Mouse (Mus musculus) left cerebral cortex, postnatal 14 days (tissue): ENCODE measurements around the gene Brpf1. TPM values are rescaled to one million over a fixed set of nuclear protein-coding genes. Genes with fewer than 3 reads are reported as not detected.

Source experiments
- DNase-seq, 2 experiments: peaks; one replicate each; pipeline ENCODE4 v3.0.0; 2021 to 2022; ENCODE audit warnings: low spot score in 2 of 2, mixed read lengths in 1 of 2
- intact Hi-C: fragments of 180-260 bp; cut with DNase I; formaldehyde crosslinking; loops from one replicate; pipeline ENCODE4 v1.15.1; 2025
- long read RNA-seq, 2 experiments: library from polyadenylated mRNA; stranded (forward); transcript quantifications; one replicate each; pipeline ENCODE4 v2.0.0; 2021
- total RNA-seq, 2 experiments: library from RNA; stranded (reverse); gene quantifications; 2 replicates each; pipeline ENCODE4 v1.2.3; 2021

The Brpf1 gene
- total RNA-seq: 10 to 100 TPM; 25.7 to 26.9 TPM
- long read RNA-seq, experiment 1, full-length matches to known transcripts: 5 of 17 reads
- long read RNA-seq, experiment 1, partial matches to known transcripts: 9 of 17 reads
- long read RNA-seq, experiment 1, other reads (novel, unspliced or antisense): 3 of 17 reads
- long read RNA-seq, experiment 2, full-length matches to known transcripts: 2 of 16 reads
- long read RNA-seq, experiment 2, partial matches to known transcripts: 6 of 16 reads
- long read RNA-seq, experiment 2, other reads (novel, unspliced or antisense): 8 of 16 reads

DNA sequence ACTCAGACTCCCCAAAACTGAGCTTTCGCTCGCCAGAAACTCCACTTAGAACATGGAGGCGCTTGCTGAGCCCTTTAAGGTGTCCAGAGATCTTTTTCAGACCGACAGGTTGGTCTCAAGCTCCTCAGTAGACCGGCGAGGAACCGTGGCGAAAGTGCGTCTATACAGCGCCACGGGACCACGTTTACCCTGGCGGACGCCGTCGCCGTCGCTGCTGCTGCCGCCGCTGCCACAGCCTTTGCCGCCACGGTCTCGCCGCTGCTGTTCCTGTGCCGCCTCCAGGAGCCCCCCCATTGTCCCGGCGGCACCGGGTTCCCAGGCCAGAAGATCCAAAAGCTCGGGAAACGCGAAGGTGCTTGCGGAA lies at the start of gene Brpf1:
Gene Brpf1, plus strand, starts transcription at position 152 of the 364 bp plus-strand sequence.
- DNase-seq: no peak
- intact Hi-C loops: loop anchor here (2.0 to 10.0 kb wide), 2 partner anchors 20 to 612 kb away; partner anchors contain the start of genes Ogg1 and Rad18

DNA sequence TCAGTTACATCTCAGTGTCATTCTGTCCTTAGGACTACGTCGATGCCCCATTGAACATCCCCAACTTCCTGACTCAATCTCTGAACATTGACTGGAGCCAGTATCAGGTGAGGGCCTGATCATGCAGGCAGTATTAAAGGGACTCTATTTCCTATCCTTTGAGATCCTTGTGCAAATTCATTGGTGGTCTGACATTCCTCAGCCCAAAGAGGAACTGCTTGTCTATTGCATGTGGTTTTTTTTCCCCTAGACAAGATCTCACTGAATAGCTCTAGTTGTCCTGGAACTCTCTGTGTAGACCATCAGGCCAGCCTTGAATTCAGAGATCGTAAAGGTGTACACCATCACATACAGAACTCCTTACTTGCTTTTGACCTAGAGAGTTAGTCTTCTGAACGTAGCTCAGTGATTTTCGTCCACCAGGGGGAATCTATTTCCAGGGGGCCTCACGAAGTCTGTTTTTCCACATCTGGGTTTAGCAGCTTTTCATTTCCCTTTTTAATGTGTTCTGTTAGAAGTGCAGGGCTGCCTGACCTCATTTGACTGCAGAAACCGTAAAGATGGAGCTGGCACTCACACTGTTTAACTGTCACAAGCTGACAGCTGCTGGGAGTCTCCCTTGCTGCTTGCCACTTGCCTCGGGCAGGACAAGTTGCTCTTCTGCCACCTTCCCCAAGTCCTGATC lies 45.6 kb upstream of the Brpf1 start:
- no peak for DNase-seq
- intact Hi-C loops: no loop called here

DNA sequence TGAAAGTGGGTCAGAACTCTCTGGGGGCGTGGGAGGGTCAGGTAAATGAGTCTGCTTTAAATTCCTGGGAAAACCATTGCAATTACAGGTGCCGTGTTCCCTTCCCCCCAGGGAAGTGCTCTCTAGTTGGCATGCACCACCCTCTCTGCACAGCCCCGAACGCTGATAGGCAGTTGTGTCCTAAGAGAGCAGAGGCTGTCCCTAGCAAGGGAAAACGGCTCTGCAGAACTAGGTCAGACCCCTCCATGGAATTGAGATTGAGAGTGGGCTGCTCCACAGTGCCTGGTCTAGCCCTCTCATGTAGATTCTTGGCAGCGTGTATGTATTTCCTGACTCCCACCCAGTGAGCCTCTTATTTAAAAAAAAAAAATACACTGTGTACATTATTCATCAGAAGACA lies 43.4 kb upstream of the Brpf1 start:
- intact Hi-C loops: no loop called here
- no peak for DNase-seq

DNA sequence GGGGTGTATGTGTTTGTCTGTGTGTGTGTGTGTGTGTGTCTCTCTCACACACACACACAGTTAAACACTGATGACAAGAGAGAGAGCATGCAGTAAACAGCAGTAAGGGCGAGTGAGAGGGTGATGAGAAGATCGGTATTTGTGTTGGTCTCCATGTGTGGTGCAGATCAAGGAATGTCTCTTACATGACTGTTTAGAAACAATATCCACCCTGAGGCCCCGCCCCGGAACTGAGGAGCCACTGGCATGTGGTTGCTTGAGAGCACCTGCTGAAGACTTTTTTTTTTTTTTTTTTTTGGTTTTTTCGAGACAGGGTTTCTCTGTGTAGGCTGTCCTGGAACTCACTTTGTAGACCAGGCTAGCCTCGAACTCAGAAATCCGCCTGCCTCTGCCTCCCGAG lies 42.5 kb upstream of the Brpf1 start:
- intact Hi-C loops: no loop called here
- no peak for DNase-seq

DNA sequence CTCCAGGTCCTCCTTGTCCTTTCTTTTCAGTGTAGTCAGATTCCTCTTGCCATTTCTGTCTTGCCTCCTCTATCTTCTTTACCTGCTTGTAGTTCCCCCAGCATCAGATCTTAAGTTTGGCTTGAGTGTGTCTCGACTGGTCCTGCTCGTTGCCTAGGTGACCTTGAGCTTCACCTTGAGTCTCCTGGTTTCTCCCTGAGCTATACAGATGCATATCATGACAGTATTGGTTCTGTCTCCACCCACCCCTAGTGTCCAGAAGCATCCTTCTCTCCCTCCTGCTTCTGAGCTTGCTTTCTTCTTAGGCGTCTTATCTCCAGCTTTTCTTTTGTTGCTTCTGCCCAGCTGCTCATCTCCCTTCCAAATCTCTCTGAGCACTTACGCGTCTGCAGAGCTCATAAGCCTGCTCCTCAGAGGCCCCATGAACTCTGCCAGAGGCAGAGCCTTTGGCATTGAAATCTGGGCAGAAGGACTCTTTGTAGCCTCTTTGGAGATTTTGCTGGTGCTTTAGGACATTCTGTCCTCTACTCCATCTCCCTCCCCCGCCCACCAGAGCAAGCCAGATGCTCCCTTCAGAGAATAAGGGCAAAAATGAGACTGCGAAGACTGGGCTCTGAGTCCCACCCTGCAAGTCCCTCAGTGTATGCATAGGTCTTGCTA lies 39.8 kb upstream of the Brpf1 start:
- intact Hi-C loops: no loop called here

DNA sequence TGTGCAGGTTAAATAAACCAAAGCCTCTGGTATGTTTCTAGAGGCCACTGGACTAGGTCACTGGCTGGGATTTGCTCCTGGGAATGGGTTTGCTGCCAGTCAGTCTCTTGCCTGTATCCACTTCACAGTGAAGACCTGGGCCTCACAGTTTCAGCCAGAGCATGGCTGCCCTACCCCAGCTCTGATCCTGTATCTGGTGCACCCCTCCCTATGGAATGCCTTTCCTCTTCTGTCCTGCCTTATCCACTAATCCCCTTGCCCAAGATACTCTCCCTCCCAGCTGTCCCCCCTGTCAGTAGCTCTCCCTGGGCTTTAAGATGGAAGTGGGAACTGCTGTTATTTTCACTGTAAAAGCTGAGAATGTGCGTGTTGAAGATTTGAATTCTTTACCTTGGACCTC lies 38.9 kb upstream of the Brpf1 start:
- intact Hi-C loops: no loop called here
- no peak for DNase-seq

More for the DNA sequence above, 39.8 kb upstream of the Brpf1 start:
- peak in 1 of 2 experiments; percentile 32 for DNase-seq

DNA sequence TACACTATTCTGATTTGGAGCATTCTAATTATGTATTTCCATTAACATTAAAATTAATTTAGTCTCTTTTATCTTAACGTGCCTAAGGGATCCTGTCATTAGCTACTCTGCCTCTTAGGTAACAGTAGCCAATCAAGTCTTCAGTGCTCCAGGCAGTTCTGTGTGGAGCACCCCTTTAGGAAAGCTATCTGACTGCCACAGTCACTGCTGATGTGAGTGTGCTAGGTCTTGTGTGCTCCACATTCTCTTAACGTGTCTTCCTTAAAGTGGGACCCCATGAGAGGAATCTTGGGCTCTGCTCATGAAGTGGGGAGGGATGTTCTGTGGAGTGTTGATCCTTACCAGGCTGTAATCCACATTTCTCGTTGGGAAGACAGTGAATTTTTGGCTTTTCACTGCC lies 34.6 kb upstream of the Brpf1 start:
- intact Hi-C loops: no loop called here
- no peak for DNase-seq

DNA sequence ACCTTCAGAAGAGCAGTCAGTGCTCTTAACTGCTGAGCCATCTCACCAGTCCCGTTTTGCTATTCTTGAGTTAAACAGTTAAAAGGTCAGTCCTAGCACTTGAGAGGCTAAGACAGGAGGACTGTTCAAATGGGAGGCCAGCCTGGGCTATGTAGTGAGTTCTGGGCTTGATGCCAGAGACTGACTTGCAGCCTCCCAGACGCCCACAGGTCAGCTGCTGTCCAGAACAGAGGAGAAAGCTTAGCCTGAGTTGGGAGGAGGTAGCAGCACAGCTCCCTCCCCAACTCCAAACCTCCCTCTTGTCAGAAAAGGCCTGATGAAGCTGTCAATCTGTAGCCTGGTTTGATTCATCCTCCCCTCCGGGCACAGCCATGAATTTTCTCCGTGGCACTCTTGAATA lies 30.1 kb upstream of the Brpf1 start:
- DNase-seq: peak; percentile 23 to 49
- intact Hi-C loops: no loop called here

DNA sequence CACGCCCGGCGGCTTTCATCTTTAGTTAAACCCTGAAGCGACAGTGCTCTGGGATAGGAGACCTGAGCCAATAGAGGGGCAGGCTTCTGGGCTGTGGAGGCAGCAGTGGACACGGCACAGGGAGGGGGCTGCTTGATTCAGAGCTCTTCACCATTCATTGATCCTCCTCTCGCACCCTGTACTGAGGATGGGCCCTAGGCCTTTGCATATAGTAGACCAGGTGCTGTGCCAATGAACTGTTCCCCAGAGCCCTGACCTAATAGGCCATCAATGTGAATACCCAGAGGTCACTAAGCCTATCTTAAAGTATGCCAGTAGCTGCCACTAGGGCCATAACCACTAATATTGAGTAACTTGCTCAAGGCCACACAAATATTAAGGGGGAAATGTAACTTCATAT lies 25.3 kb upstream of the Brpf1 start:
- intact Hi-C loops: no loop called here

DNA sequence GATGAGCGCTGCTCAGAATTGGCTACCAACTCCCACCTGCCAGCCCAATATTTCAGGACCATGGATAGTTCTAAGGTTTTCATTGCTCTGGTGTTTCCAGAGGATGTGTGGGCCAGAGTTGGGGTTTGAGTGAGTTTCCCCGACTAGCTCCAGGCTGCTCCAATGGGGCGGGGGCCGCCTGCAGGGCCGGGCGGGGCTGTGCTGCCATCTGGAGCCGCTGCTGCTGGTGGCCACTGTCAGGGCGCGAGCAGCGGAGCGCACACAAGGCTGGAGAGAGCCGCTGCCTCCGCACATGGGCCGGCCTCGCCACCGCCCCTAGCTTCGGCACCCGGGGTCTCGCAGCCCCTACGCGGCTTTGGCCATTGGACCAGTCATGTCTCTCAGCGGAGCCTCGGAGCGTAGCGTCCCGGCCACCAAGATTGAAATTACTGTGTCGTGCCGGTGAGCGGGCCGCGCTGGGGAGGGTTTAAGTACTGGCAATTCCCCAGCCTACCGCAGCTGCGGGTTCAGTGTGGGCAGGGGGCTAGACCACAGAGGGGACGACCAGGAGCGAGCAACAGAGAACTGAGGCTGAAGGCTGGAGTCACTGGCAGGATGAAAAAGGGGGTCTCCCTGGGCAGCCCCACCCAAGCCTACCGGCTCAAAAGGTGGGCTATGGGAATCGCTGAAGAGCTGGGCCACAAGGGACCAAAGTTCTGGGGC lies 24.7 kb upstream of the Brpf1 start, which contains the start of gene Cpne9:
Gene Cpne9, plus strand, starts transcription at position 207 of the 702 bp plus-strand sequence.
- DNase-seq: peak; percentile 43 to 49
- intact Hi-C loops: no loop called here

More for the DNA sequence above, 25.3 kb upstream of the Brpf1 start:
- DNase-seq: no peak

DNA sequence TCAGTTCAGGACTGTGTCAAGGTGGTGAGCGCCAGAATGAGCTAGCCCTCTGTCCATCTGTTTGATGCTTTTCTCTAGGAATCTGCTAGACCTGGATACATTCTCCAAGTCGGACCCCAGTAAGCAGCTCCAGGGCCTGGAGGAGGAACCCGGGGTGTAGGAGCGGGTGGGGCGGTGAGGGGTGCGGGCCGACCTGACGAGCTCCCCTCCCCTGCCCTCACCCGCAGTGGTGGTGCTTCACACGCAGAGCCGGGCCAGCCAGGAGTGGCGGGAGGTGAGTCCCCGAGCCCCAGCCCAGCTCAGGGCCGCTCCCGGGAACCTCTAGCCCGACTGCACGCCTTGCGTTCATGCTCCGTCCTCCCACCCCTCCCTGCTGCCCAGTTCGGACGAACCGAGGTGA lies 24.0 kb upstream of the Brpf1 start:
- no peak for DNase-seq
- intact Hi-C loops: no loop called here

DNA sequence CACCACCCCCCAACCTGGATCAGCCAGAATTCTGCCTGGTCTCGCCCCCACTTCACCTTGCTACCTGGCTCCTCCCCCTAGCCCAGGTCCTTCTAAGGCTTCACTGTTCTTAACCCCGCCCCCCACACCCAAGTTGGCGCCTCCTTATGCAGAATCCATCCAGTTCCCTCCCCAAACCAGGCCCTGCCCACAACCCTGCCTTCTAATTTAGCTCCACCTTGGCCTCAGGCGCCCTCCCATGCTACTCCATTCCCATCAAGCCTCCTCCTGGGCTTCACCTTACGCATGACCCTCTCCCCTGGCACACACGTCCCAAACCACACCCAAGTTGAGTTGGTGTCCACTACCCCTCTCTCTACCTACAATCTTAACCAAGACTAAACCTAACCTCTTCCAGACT lies 23.4 kb upstream of the Brpf1 start:
- intact Hi-C loops: no loop called here
- no peak for DNase-seq

DNA sequence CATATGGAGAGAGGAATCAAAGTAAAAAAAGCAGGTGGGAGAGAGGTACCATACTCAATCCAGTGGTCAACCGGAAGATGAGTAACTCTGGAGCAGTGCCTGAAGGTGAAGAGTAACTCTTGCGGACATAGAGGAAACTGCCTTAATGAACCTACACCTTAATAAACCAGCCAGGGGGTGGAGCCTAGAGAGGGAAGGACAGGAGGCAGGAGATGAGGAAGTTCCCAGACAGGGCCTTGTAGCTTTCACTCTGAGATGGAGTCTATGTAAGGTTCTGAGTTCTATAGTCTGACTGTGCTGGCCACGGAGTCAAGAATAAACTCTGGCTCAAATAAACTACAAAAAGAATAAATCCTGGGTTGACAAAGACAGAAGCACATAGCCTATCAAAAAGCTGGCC lies 22.0 kb upstream of the Brpf1 start:
- intact Hi-C loops: no loop called here
- DNase-seq: no peak

DNA sequence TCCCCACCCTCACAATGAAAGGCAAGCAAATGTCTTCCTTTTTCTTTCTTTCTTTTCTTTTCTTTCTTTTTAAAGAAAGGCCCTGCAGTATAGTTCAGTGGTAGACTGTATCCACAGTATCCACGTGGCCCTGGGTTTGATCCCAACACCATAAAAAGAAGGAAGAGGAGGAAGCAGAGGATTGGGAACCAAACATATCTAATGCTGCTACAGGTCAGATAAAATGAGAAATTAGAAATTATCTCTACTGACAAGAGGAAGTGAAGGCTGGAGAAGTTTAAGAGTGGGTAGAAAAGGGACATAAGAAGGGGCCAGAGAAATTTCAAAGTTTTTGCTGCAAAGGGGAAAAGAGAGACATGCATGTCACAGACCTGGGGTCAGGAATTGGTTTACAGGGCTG lies 20.6 kb upstream of the Brpf1 start:
- intact Hi-C loops: no loop called here

DNA sequence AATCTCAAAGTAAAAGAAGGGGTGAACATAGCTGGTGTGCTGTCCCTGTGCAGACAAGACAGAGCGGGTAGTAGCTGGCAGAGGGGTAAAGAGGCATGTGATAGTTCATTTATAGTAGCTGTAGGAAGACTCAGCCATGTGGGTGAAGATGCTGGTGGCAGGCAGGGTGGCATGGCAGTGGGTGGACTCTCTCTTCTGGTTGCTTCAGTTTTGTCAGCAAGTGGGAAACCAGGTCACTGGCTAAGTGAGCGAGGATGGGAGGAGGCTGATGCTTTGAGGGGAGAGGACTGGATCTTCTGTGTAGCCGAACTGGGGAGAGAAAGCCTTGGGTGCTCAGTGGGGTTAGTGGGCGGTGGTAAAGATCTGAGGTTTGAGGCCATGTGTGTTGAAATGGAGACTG lies 19.7 kb upstream of the Brpf1 start:
- intact Hi-C loops: no loop called here
- peak; percentile 38 to 63 for DNase-seq

More for the DNA sequence above, 20.6 kb upstream of the Brpf1 start:
- DNase-seq: no peak

DNA sequence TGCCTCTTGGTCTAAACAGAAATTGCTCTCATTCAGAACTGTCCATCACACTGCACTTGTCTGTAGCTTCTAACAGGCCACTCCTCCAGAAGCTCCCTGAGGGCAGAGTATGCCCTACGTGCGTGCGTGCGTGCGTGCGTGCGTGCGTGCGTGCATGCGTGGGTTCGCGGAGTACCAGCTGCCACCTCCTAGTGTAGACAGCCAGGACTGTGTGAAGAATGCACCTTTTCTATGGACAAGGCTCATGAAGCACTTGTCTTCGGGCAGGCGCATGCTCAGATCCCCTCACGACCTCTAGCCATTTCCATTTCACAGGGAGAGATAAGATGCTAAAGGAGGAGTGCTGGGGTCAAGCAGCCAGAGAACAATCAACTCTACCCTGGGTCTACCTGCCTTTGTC lies 17.6 kb upstream of the Brpf1 start:
- no peak for DNase-seq
- intact Hi-C loops: no loop called here

DNA sequence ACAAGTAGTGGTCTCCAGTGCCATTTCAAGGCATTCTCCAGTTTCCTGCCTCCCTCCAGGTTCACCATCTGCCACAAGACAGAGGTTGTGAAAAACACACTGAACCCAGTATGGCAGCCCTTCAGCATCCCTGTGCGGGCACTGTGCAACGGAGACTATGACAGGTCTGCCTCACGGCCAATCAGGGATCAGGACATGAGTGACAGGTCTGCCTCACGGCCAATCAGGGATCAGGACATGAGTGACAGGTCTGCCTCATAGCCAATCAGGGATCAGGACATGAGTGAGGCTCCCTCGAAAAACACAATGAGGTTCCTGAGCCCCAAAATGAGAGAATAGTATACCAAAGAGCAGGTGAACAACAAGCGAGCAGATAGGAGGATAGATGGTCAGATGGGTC lies 16.6 kb upstream of the Brpf1 start:
- no peak for DNase-seq
- intact Hi-C loops: no loop called here

DNA sequence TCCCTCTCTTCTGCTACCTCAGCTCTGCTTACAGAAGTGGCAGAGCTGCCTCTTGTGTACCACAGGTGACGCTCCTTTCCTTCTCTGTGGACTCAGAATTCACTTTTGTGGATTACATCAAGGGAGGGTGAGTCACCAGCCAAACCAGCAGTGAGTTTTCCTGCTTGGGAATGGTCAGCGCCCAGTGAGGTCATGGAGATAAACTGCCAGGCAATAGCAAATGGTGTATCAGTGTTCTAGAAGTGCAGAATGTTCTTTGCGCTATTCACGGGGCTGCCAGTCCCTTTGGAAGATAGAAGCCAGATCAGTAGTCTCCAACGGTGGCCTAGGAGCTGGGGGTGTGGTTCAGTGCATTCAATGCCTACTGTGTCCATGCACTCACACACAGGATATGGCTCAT lies 14.0 kb upstream of the Brpf1 start:
- DNase-seq: no peak
- intact Hi-C loops: no loop called here

DNA sequence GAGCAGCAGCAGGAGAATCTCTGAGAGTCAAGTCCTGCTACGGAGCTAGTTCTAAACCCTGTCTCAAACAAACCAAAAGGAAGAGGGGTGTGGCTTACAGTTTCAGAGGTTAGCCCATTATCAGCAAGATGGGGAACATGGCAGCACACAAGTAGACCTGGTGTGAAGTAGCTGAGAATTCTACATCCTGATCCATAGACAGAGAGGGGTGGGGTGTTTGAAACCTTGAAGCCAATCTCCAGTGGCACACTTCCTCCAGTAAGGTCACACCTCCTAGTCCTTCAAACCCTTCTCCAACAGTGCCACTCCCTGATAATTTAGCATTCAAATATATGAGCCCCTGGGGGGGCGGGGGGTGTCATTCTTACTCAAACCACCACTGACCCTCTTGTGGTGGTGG lies 10.9 kb upstream of the Brpf1 start:
- no peak for DNase-seq
- intact Hi-C loops: no loop called here

DNA sequence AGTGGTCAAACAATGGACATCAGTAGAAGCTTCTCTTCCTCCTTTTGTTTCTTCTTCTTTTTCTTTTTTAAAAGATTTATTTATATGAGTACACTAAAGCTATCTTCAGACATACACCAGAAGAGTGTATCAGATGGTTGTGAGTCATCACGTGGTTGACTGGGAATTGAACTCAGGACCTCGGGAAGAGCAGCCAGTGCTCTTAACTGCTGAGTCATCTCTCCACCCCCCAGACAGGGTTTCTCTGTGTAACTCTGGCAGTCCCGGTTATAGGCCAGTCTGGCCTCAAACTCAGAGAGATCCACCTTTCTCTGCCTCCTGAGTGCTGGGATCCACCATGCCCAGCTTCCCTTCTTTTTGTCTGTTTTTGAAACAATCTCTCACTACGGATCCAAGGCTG lies 10.3 kb upstream of the Brpf1 start:
- DNase-seq: no peak
- intact Hi-C loops: no loop called here
